ENCODE assay signal across 12 mouse cellular contexts in genomic region chr11:94916477-94916876, GRCm38 (mm10). TPM values are rescaled to one million over a fixed set of nuclear protein-coding genes. Genes with fewer than 3 reads are reported as not detected.
DNase-seq lines count a peak whose midpoint lies in the region; ATAC-seq and TF ChIP-seq lines count a peak whose summit lies in the region.
"Had no signal": no experiment of that assay in that cellular context is flagged by ENCODE, and none has a peak within 500 bp of the region (broad histone marks: within the 10 kb centered on the region; RNA-seq: fewer than 3 reads in every experiment).

No protein-coding gene starts in this region.

- intact Hi-C loops in gastrocnemius, adult 2 months (cut with DNase I), result no loop called here

- H3K9me3 ChIP-seq in intestine, embryonic 14.5 days (ENCODE audit: control insufficient read depth, low read length), result no peaks in the 10 kb centered on the region

- DNase-seq in gastrocnemius, adult 2 months, result no peak
- DNase-seq in gastrocnemius, postnatal 4 days (ENCODE audit: low spot score in 2 of 2), result no peak
- peak; percentile 36 for DNase-seq in R1 (ENCODE audit: low read depth, low spot score)
- peak; percentile 63 for DNase-seq in intestine, embryonic 14.5 days (ENCODE audit: low spot score)
- DNase-seq in lung, postnatal 36 days, result peak; percentile 75
- no peak for DNase-seq in ovary, adult 18-20 months (ENCODE audit: low spot score)
- DNase-seq in adrenal gland, postnatal 25 days, result no peak
- no peak for DNase-seq in layer of hippocampus, postnatal 14 days (ENCODE audit: low spot score in 2 of 2)

- peaks cover 26% of the 10 kb centered on the region for H3K4me1 ChIP-seq in intestine, embryonic 14.5 days (replicated peaks; ENCODE audit: control insufficient read depth, insufficient read depth, low read length)

- H3K36me3 ChIP-seq in intestine, embryonic 14.5 days (ENCODE audit: control insufficient read depth, insufficient read depth, low read length), result no peaks in the 10 kb centered on the region

- no peaks in the 10 kb centered on the region for H3K27me3 ChIP-seq in intestine, embryonic 14.5 days (replicated peaks; ENCODE audit: control insufficient read depth, insufficient read depth, low read length)

- no peak overlapping the region for H3K4me3 ChIP-seq in gastrocnemius, adult 2 months
- H3K4me3 ChIP-seq in intestine, embryonic 14.5 days (ENCODE audit: low read depth, low read length), result no peak overlapping the region

- WGBS in intestine, embryonic 14.5 days, result 25% methylated on average over 4 of the region's 4 CpGs

- H3K9ac ChIP-seq in intestine, embryonic 14.5 days (ENCODE audit: low read length), result no peak overlapping the region

- H3K4me2 ChIP-seq in intestine, embryonic 14.5 days (ENCODE audit: low read length), result no peak overlapping the region

- ATAC-seq in intestine, embryonic 14.5 days (replicated peaks; ENCODE audit: low FRiP score, low TSS enrichment, low read depth), result no peak; the same call in 1 of the 2 replicates

- TF ChIP-seq CTCF in gastrocnemius, adult 2 months (IDR thresholded peaks at IDR 0.05), result no peak

- H3K27ac ChIP-seq in gastrocnemius, adult 2 months, result peak overlapping the region; percentile 71
- H3K27ac ChIP-seq in intestine, embryonic 14.5 days (ENCODE audit: low read depth), result peak overlapping the region; percentile 52; the same call in 1 of the 2 replicates
- H3K27ac ChIP-seq: macrophage had no signal

RNA-seq across cellular contexts. Expression of gene Col1a1, which starts 19.5 kb away (rescaled TPM):
- 100 to 1,000 TPM; 154 to 483 TPM for total RNA-seq in gastrocnemius, adult 2 months (2021)
- total RNA-seq in gastrocnemius, postnatal 4 days (2021), result 1,000 to 10,000 TPM; 5,652 to 6,690 TPM
- 841 and 905 TPM in 2 replicates for polyA plus RNA-seq in intestine, embryonic 14.5 days (2014; fragmentation: Nextera tagmentation; extraction: Ambion mirVana)
- total RNA-seq in adrenal gland, postnatal 25 days (2021), result 74.0 and 116 TPM in 2 replicates
- total RNA-seq in layer of hippocampus, postnatal 14 days (2021), result 10 to 100 TPM; 39.7 to 59.5 TPM

RNA-seq across cellular contexts. Expression of gene Hils1, which starts 50.9 kb away (rescaled TPM):
- not detected for total RNA-seq in gastrocnemius, adult 2 months (2021)
- total RNA-seq in gastrocnemius, postnatal 4 days (2021), result not detected
- not detected in 2 replicates for polyA plus RNA-seq in intestine, embryonic 14.5 days (2014; fragmentation: Nextera tagmentation; extraction: Ambion mirVana)
- total RNA-seq in adrenal gland, postnatal 25 days (2021), result not detected in 2 replicates
- total RNA-seq in layer of hippocampus, postnatal 14 days (2021), result not detected
- total RNA-seq: layer of hippocampus, adult 18-20 months had no signal
- polyA plus RNA-seq: embryonic facial prominence, embryonic 11.5 days; macrophage; neural tube, embryonic 14.5 days had no signal

RNA-seq across cellular contexts. Expression of gene Sgca, which starts 59.6 kb away (rescaled TPM):
- total RNA-seq in gastrocnemius, adult 2 months (2021), result 100 to 1,000 TPM; 252 to 278 TPM
- 100 to 1,000 TPM; 169 to 222 TPM for total RNA-seq in gastrocnemius, postnatal 4 days (2021)
- 0.22 TPM in 1 of 2 replicates, not detected in the other for polyA plus RNA-seq in intestine, embryonic 14.5 days (2014; fragmentation: Nextera tagmentation; extraction: Ambion mirVana)
- not detected in 2 replicates for total RNA-seq in adrenal gland, postnatal 25 days (2021)
- total RNA-seq in layer of hippocampus, postnatal 14 days (2021), result under 1 TPM; 0.95 to 0.99 TPM
- polyA plus RNA-seq: macrophage; neural tube, embryonic 14.5 days had no signal

Comparison
In these comparisons a context has a peak if more than half of its experiments do, and no peak if none do; other contexts are left out.
1. RNA of gene Col1a1, which starts 19.5 kb away (total RNA-seq): 5,652 to 6,690 TPM in gastrocnemius, postnatal 4 days; 154 to 483 TPM in gastrocnemius, adult 2 months, 74.0 to 116 TPM in adrenal gland, postnatal 25 days and 39.7 to 59.5 TPM in layer of hippocampus, postnatal 14 days; every median in the first group is over 10 times any median in the second.
2. DNase-seq: peak in R1 (single experiment), intestine, embryonic 14.5 days (single experiment) and lung, postnatal 36 days (single experiment); none in gastrocnemius, adult 2 months (single experiment), gastrocnemius, postnatal 4 days (0 of 2), ovary, adult 18-20 months (single experiment), adrenal gland, postnatal 25 days (single experiment) and layer of hippocampus, postnatal 14 days (0 of 2).
3. RNA of gene Sgca, which starts 59.6 kb away (total RNA-seq): 252 to 278 TPM in gastrocnemius, adult 2 months and 169 to 222 TPM in gastrocnemius, postnatal 4 days; 0.95 to 0.99 TPM in layer of hippocampus, postnatal 14 days and not detected in adrenal gland, postnatal 25 days; every median in the first group is over 10 times any median in the second.